Comparison of ENCODE assay signal across 7 mouse cellular contexts in genomic region chr14:11682441-11682840, GRCm38 (mm10).
DNase-seq lines count a peak whose midpoint lies in the region; ATAC-seq and TF ChIP-seq lines count a peak whose summit lies in the region.

No protein-coding gene starts in this region.

- H3K4me1 ChIP-seq in heart, embryonic 15.5 days (replicated peaks): peaks cover 54% of the 10 kb centered on the region
- H3K4me1 ChIP-seq in lung, embryonic 14.5 days (ENCODE audit: insufficient read depth): peaks cover 13% of the 10 kb centered on the region

- no peak overlapping the region for H3K4me3 ChIP-seq in heart, embryonic 15.5 days
- H3K4me3 ChIP-seq in lung, embryonic 14.5 days (ENCODE audit: low read depth, low read length): no peak overlapping the region

- H3K27ac ChIP-seq in heart, embryonic 15.5 days: peak overlapping the region; percentile 50
- H3K27ac ChIP-seq in lung, embryonic 14.5 days (ENCODE audit: low read depth): peak overlapping the region; percentile 38; the same call in 1 of the 2 replicates

- H3K27me3 ChIP-seq in heart, embryonic 15.5 days: no peaks in the 10 kb centered on the region
- H3K27me3 ChIP-seq in lung, embryonic 14.5 days (ENCODE audit: insufficient read depth, low read length): no peaks in the 10 kb centered on the region

- no peak overlapping the region for H3K4me2 ChIP-seq in heart, embryonic 15.5 days
- H3K4me2 ChIP-seq in lung, embryonic 14.5 days: no peak overlapping the region

- H3K9ac ChIP-seq in heart, embryonic 15.5 days: no peak overlapping the region
- no peak overlapping the region for H3K9ac ChIP-seq in lung, embryonic 14.5 days

- DNase-seq in heart, adult 18-20 months: no peak
- DNase-seq in Muller cell, postnatal 12 days (ENCODE audit: inconsistent ontology term): peak; percentile 43
- peak; percentile 28 for DNase-seq in ZHBTc4 (ENCODE audit: low read depth, low spot score)
- peak; percentile 77 for DNase-seq in lung, embryonic 14.5 days
- DNase-seq in layer of hippocampus, adult 18-20 months (ENCODE audit: low spot score in 2 of 2): no peak

- 14% methylated on average over 3 of the region's 3 CpGs for WGBS in heart, embryonic 15.5 days
- WGBS in lung, embryonic 14.5 days: 9% methylated on average over 3 of the region's 3 CpGs

- peak; percentile 48; the same call in 1 of the 2 replicates for ATAC-seq in heart, embryonic 15.5 days (replicated peaks; ENCODE audit: insufficient number of reproducible peaks, insufficient read depth, low FRiP score, low read depth)
- ATAC-seq in lung, embryonic 14.5 days (ENCODE audit: insufficient read depth): peak; percentile 65; the same call in 1 of the 2 replicates
- ATAC-seq in erythroid progenitor cell, adult 5-6 weeks (replicated peaks; ENCODE audit: low FRiP score, poor library complexity, severe bottlenecking): no peak

- no peaks in the 10 kb centered on the region for H3K36me3 ChIP-seq in heart, embryonic 15.5 days
- H3K36me3 ChIP-seq in lung, embryonic 14.5 days (ENCODE audit: insufficient read depth): no peaks in the 10 kb centered on the region

- H3K9me3 ChIP-seq in heart, embryonic 15.5 days (replicated peaks): no peaks in the 10 kb centered on the region
- no peaks in the 10 kb centered on the region for H3K9me3 ChIP-seq in lung, embryonic 14.5 days (ENCODE audit: low read depth, low read length)

- TF ChIP-seq CTCF in lung, embryonic 14.5 days (IDR thresholded peaks at IDR 0.05; ENCODE audit: low read depth): no peak

Comparison
In these comparisons a context has a peak if more than half of its experiments do, and no peak if none do; other contexts are left out.
1. DNase-seq: peak in Muller cell, postnatal 12 days (single experiment), ZHBTc4 (single experiment) and lung, embryonic 14.5 days (single experiment); none in heart, adult 18-20 months (0 of 2) and layer of hippocampus, adult 18-20 months (0 of 2).